Mouse (Mus musculus): ENCODE data around the gene Chd6. TPM values are rescaled to one million over a fixed set of nuclear protein-coding genes. Genes with fewer than 3 reads are reported as not detected.

The Chd6 gene
- polyA plus RNA-seq, 1 experiment from 2014 or later = 16.7 TPM

DNA sequence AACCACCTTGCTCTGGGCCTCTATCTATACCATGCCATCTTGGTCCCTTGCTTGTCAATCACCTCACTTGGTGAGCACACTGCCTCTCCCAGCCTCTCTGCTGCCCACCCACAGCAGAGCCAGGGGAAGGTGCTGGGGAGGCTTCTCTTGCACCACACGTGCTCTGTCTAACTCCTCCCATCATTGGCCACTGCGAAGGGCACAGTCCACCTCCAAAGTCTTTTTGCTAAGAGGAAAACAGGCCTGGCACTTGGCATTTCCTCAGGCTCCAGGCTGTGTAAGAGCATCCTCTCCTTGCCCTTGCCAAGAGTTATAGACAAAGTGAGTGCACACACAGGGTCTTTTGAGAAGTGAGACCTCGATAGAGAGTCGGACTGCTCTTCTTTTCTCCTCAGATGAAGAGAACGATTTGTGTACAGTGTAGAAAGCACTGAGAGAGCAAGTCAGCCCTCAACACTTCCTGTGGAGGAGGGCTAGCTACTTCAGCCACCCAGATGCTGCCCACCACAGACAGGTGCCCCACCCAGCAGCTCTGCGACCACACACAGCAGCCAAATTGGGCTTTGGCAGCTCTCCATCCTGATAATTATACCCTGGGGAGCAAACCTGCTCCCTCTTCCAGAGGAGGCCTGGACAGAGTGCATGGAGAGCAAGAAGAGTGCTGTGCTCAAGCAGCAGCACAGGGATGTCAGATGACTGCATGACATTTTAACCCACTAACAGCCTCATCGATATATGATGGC is 155.6 kb downstream of the Chd6 start:
- Histone ChIP-seq H3K36me3 (peaks cover 85% of the 10 kb centered on the region), H3K4me1 (peaks cover 35% of the 10 kb centered on the region), H3K9me3 (no peaks in the 10 kb centered on the region), H3K27me3 (replicated peaks) (no peaks in the 10 kb centered on the region), H3K9ac (no peak overlapping the region), H3K4me3 (no peak overlapping the region), H3K27ac (replicated peaks) (no peak overlapping the region), H3K4me2 (no peak overlapping the region)
- 72% methylated on average over 7 of the region's 7 CpGs for WGBS
- ATAC-seq (ENCODE audit: extremely low read depth, insufficient number of reproducible peaks, low FRiP score, low TSS enrichment) = no peak

DNA sequence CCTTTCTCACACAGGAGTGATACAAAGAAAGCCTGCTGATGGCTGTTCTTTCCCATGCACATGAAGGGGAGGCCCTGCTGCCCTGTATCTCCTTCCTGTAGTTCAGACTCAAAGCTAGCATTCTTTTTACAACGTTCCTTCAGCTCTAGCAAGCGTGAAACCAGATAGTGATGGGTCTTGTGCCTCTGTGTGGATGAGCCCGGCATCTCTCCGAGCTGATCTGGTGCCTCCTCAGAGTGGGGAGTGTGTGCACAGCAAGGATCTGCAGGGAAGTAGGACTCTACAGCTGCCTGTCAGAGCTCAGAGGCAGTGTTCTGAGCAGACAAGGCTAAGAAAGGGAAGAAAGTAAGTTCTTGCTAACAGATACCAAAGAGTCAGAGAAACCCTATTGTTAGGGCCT is 157.3 kb downstream of the Chd6 start:
- no peak overlapping the region for H3K4me3 ChIP-seq
- no peak overlapping the region for H3K27ac ChIP-seq (replicated peaks)
- no peak for ATAC-seq (ENCODE audit: extremely low read depth, insufficient number of reproducible peaks, low FRiP score, low TSS enrichment)
- no peak overlapping the region for H3K4me2 ChIP-seq
- no peaks in the 10 kb centered on the region for H3K27me3 ChIP-seq (replicated peaks)
- H3K36me3 ChIP-seq = peaks cover 92% of the 10 kb centered on the region
- no peaks in the 10 kb centered on the region for H3K9me3 ChIP-seq
- H3K4me1 ChIP-seq = peaks cover 35% of the 10 kb centered on the region
- WGBS = 45% methylated on average over 4 of the region's 4 CpGs
- no peak overlapping the region for H3K9ac ChIP-seq

- Histone ChIP-seq H3K9me3 (no peaks in the 10 kb centered on the region), H3K27me3 (replicated peaks) (0 out of 2 replicates have a peak, but pooled peaks cover 3% of the 10 kb centered on the region), H3K4me1 (peaks cover 43% of the 10 kb centered on the region), H3K4me3 (no peak overlapping the region), H3K27ac (replicated peaks) (no peak overlapping the region), H3K4me2 (no peak overlapping the region), H3K36me3 (peaks cover 25% of the 10 kb centered on the region; the same call in 1 of the 2 replicates), H3K9ac (no peak overlapping the region)
- 59% methylated on average over 3 of the region's 3 CpGs for WGBS
- no peak for ATAC-seq (ENCODE audit: extremely low read depth, insufficient number of reproducible peaks, low FRiP score, low TSS enrichment)
These were observed 166.4 kb downstream of the Chd6 start for GRCm38 (mm10) chr2:160942443-160942842.

DNA sequence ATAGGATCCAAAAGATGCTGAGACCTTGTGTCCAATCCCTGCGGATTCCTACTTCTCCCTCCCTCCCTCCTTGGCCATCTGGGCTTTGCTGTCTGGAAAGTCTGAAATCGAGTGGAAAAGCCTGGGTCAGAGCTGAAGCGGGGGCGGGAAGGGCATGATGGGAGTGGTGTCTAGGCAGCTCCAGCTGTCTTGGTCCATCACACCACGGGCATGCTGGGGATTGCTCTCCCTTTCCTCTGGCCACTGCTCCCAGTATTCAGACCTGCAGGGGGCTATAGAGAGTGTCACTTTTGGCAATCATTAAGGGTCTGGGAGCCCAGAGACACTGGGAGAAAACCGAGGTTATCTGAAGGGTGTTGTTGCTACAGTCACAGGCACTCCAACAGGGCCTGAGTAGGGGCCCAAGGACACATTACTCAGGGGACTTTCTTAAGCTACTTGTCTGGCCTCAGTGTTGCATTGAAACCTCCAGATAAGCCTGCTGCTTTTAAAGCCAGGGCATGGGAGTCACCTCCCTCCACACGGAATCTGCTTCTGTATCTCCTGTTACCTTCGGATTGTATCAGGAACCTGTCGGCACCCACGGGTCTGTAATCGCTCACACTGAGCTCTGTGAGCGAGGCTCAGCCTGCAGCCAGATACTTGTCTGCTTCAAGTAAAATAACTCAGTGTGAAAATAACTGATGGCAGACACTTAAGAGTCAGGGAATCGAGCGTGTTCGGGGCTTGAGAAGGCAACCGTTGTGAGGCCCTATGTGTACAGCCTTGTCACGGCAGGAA is 167.8 kb downstream of the Chd6 start:
- Histone ChIP-seq H3K4me2 (peak overlapping the region; percentile 47), H3K4me3 (peak overlapping the region; percentile 6; the same call in 1 of the 2 replicates), H3K36me3 (peaks cover 12% of the 10 kb centered on the region; the same call in 1 of the 2 replicates), H3K27ac (replicated peaks) (peak overlapping the region; percentile 61), H3K9ac (0 out of 2 replicates have a peak overlapping the region, but pooled peaks have one; percentile 25), H3K4me1 (peaks cover 43% of the 10 kb centered on the region), H3K9me3 (no peaks in the 10 kb centered on the region), H3K27me3 (replicated peaks) (peaks cover 6% of the 10 kb centered on the region; the same call in 1 of the 2 replicates)
- WGBS = 15% methylated on average over 17 of the region's 17 CpGs
- peak; percentile 33; the same call in 1 of the 2 replicates for ATAC-seq (ENCODE audit: extremely low read depth, insufficient number of reproducible peaks, low FRiP score, low TSS enrichment)

- WGBS = 69% methylated on average over 4 of the region's 4 CpGs
- ATAC-seq (ENCODE audit: extremely low read depth, insufficient number of reproducible peaks, low FRiP score, low TSS enrichment) = no peak
These were observed 174.4 kb downstream of the Chd6 start for GRCm38 (mm10) chr2:160934451-160934850.

DNA sequence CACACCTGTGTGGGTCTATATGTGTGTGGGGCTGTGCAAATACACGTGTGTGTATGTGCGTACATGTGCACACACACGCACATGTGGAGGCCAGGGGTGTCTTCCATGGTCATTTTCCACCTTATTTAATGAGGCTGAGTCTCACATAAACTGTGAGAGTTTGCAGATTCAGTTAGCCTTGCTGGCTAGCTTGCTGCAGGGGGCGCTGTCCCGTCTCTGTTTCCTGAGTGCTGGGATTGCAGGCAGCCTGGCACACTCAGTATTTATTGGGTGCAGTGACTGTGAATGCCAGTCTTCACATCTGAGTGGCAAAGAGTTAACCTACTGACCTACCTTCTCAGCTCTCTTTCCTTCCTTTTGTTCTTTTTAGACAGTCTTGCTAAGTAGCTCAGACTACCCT is 175.0 kb downstream of the Chd6 start:
- H3K36me3 ChIP-seq = no peaks in the 10 kb centered on the region
- 54% methylated on average over 5 of the region's 5 CpGs for WGBS

More at GRCm38 (mm10) chr2:160934451-160934850, 174.4 kb downstream of the Chd6 start:
- no peak overlapping the region for H3K4me2 ChIP-seq
- H3K27ac ChIP-seq (replicated peaks) = no peak overlapping the region
- no peaks in the 10 kb centered on the region for H3K36me3 ChIP-seq
- no peaks in the 10 kb centered on the region; the same call in 1 of the 2 replicates for H3K9me3 ChIP-seq
- no peak overlapping the region for H3K9ac ChIP-seq
- no peaks in the 10 kb centered on the region for H3K4me1 ChIP-seq
- H3K27me3 ChIP-seq (replicated peaks) = peaks cover 13% of the 10 kb centered on the region
- H3K4me3 ChIP-seq = no peak overlapping the region

DNA sequence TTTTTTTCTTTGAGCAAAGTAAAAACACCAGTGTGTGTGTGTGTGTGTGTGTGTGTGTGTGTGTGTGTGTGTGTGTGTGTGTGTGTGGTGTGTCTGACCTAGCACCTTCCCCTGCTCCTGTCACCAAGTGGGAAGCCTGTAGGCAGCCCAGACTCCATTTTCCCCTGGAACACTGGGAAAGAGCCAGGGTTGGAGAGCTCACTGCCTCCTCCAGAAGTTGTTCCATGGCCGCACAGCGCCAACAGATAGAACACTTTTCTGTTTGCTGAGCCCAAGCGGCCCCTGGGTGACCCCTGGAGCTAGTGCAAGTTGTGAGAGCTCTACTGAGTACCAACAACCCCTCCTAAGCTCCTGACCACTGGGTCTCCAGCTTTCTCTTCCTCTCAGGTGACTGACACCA is 175.9 kb downstream of the Chd6 start:
- Histone ChIP-seq H3K4me2 (no peak overlapping the region), H3K4me1 (no peaks in the 10 kb centered on the region), H3K27me3 (replicated peaks) (peaks cover 17% of the 10 kb centered on the region), H3K9ac (no peak overlapping the region), H3K27ac (replicated peaks) (no peak overlapping the region), H3K9me3 (no peaks in the 10 kb centered on the region; the same call in 1 of the 2 replicates), H3K4me3 (no peak overlapping the region), H3K36me3 (no peaks in the 10 kb centered on the region)
- no peak for ATAC-seq (ENCODE audit: extremely low read depth, insufficient number of reproducible peaks, low FRiP score, low TSS enrichment)
- WGBS = 49% methylated on average over 3 of the region's 3 CpGs

More for the DNA sequence above, 175.0 kb downstream of the Chd6 start:
- Histone ChIP-seq H3K4me3 (no peak overlapping the region), H3K4me2 (no peak overlapping the region), H3K4me1 (no peaks in the 10 kb centered on the region), H3K9ac (no peak overlapping the region), H3K9me3 (no peaks in the 10 kb centered on the region; the same call in 1 of the 2 replicates), H3K27me3 (replicated peaks) (peaks cover 13% of the 10 kb centered on the region), H3K27ac (replicated peaks) (no peak overlapping the region)
- no peak for ATAC-seq (ENCODE audit: extremely low read depth, insufficient number of reproducible peaks, low FRiP score, low TSS enrichment)

GRCm38 (mm10) chr2:160932325-160932724 is 176.6 kb downstream of the Chd6 start:
- Histone ChIP-seq H3K4me2 (no peak overlapping the region), H3K4me1 (no peaks in the 10 kb centered on the region), H3K9ac (no peak overlapping the region), H3K4me3 (no peak overlapping the region), H3K9me3 (no peaks in the 10 kb centered on the region; the same call in 1 of the 2 replicates), H3K27me3 (replicated peaks) (peaks cover 20% of the 10 kb centered on the region), H3K36me3 (no peaks in the 10 kb centered on the region), H3K27ac (replicated peaks) (no peak overlapping the region)
- WGBS = 62% methylated on average over 8 of the region's 8 CpGs
- ATAC-seq (ENCODE audit: extremely low read depth, insufficient number of reproducible peaks, low FRiP score, low TSS enrichment) = no peak

DNA sequence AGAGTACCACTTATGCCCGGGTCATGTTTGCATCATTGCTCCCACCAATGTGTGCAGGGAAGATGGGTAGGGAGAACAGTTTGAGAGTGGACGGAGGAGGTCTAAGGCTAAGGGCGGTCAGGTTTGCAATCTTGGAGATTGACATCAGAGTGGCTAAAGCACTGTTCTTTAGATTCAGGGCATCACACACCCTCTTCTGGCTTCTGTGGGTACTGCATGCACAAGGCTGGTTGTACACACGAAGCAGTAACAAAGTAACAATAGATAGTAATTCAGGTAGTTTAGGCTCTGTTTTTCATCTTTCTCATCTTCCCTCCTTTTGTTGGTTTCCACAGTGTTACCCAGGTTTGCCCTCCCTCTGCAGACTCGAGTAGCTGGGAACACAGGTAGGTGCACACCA is 177.5 kb downstream of the Chd6 start:
- no peak overlapping the region for H3K4me2 ChIP-seq
- H3K36me3 ChIP-seq = no peaks in the 10 kb centered on the region
- H3K27me3 ChIP-seq (replicated peaks) = peaks cover 19% of the 10 kb centered on the region
- H3K4me3 ChIP-seq = no peak overlapping the region
- H3K9me3 ChIP-seq = no peaks in the 10 kb centered on the region; the same call in 1 of the 2 replicates
- no peak for ATAC-seq (ENCODE audit: extremely low read depth, insufficient number of reproducible peaks, low FRiP score, low TSS enrichment)
- H3K4me1 ChIP-seq = no peaks in the 10 kb centered on the region
- no peak overlapping the region for H3K9ac ChIP-seq
- no peak overlapping the region for H3K27ac ChIP-seq (replicated peaks)
- WGBS = 90% methylated on average over 5 of the region's 5 CpGs

DNA sequence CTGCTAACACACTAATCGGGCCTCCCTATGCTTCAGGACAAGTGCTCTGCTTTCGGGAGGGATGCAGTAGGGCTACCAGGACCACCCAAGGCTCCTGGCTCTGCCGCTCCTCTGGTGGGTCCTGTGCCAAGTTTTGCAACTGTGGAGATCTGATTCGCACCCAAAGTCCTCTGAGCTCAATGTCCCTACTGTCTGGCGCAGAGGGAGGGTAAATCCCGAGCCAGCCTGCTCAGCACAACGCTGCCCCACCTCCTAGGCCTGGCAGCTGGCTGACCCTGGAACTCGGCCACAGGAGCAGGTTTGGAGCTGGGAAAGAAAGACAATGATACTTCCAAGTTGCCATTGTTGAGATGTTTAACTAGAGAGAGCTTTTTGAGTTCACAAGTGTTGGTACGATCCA is 183.7 kb downstream of the Chd6 start:
- Histone ChIP-seq H3K36me3 (no peaks in the 10 kb centered on the region), H3K4me3 (no peak overlapping the region), H3K4me1 (no peaks in the 10 kb centered on the region), H3K27me3 (replicated peaks) (peaks cover 14% of the 10 kb centered on the region; the same call in 1 of the 2 replicates), H3K27ac (replicated peaks) (no peak overlapping the region), H3K9me3 (0 out of 2 replicates have a peak, but pooled peaks cover 3% of the 10 kb centered on the region), H3K9ac (no peak overlapping the region), H3K4me2 (no peak overlapping the region)
- WGBS = 72% methylated on average over 9 of the region's 9 CpGs
- ATAC-seq (ENCODE audit: extremely low read depth, insufficient number of reproducible peaks, low FRiP score, low TSS enrichment) = no peak

- H3K4me1 ChIP-seq = peaks cover 16% of the 10 kb centered on the region
- H3K36me3 ChIP-seq = no peaks in the 10 kb centered on the region
- peaks cover 14% of the 10 kb centered on the region; the same call in 1 of the 2 replicates for H3K27me3 ChIP-seq (replicated peaks)
- no peak overlapping the region for H3K9ac ChIP-seq
- no peak overlapping the region for H3K4me3 ChIP-seq
- no peak overlapping the region for H3K27ac ChIP-seq (replicated peaks)
- no peak overlapping the region for H3K4me2 ChIP-seq
- ATAC-seq (ENCODE audit: extremely low read depth, insufficient number of reproducible peaks, low FRiP score, low TSS enrichment) = no peak
- WGBS = 56% methylated on average over 7 of the region's 7 CpGs
- H3K9me3 ChIP-seq = 0 out of 2 replicates have a peak, but pooled peaks cover 3% of the 10 kb centered on the region
These were observed 187.6 kb downstream of the Chd6 start for GRCm38 (mm10) chr2:160921285-160921684.

Measured in heart, embryonic 13.5 days (tissue).